Mouse (Mus musculus) heart, postnatal 36 days (tissue): Measurements from ENCODE around the gene Hoxc10. TPM values are rescaled to one million over a fixed set of nuclear protein-coding genes. Genes with fewer than 3 reads are reported as not detected.
A peak's percentile ranks its signal among the peaks of the same experiment; 100 is the strongest.

Experiments
- DNase-seq, 2 experiments: peaks; one replicate each; pipeline ENCODE4 v3.0.0; 2021 to 2022
- intact Hi-C: fragments of 180-260 bp; cut with DNase I; formaldehyde crosslinking; loops from one replicate; pipeline ENCODE4 v1.15.1; 2025
- total RNA-seq, 2 experiments: library from RNA; stranded (reverse); gene quantifications; 2 replicates each; pipeline ENCODE4 v1.2.3; 2021

Hoxc10 gene
- total RNA-seq, 2 experiments from 2014 or later = not detected

GRCm38 (mm10) chr15:102981379-102982288, 15.0 kb downstream of the Hoxc10 start:
- no peak for DNase-seq
- intact Hi-C loops = no loop called here

- DNase-seq = no peak
- intact Hi-C loops = no loop called here
These were observed 17.1 kb downstream of the Hoxc10 start for GRCm38 (mm10) chr15:102983716-102984115.

- intact Hi-C loops = no loop called here
- no peak for DNase-seq
These were observed 17.9 kb downstream of the Hoxc10 start for GRCm38 (mm10) chr15:102984521-102984920.

- DNase-seq = no peak
- intact Hi-C loops = loop anchor here (5.0 kb wide), 2 partner anchors 223 to 332 kb away; no protein-coding TSS in a partner anchor
These were observed 18.3 kb downstream of the Hoxc10 start for GRCm38 (mm10) chr15:102984925-102985324.

- peak; percentile 92 to 96 for DNase-seq
- intact Hi-C loops = loop anchor here (1.0 to 5.0 kb wide), 4 partner anchors 144 to 330 kb away; no protein-coding TSS in a partner anchor
These were observed 20.7 kb downstream of the Hoxc10 start for GRCm38 (mm10) chr15:102987124-102987833.

GRCm38 (mm10) chr15:102988078-102988477, 21.5 kb downstream of the Hoxc10 start:
- no peak for DNase-seq
- intact Hi-C loops = loop anchor here (5.0 kb wide), 2 partner anchors 226 to 329 kb away; no protein-coding TSS in a partner anchor

GRCm38 (mm10) chr15:102990461-102991397, 24.1 kb downstream of the Hoxc10 start, which contains the start of gene Hoxc8:
TSS of gene Hoxc8 (plus strand) at chr15:102990607.
- DNase-seq = no peak
- intact Hi-C loops = no loop called here

- intact Hi-C loops = no loop called here
- DNase-seq = no peak
These were observed 25.2 kb downstream of the Hoxc10 start for GRCm38 (mm10) chr15:102991782-102992181.

- DNase-seq = no peak
- intact Hi-C loops = no loop called here
These were observed 25.6 kb downstream of the Hoxc10 start for GRCm38 (mm10) chr15:102992206-102992605.

GRCm38 (mm10) chr15:102992863-102993262, 26.3 kb downstream of the Hoxc10 start:
- no peak for DNase-seq

GRCm38 (mm10) chr15:102996548-102996947, 30.0 kb downstream of the Hoxc10 start:
- intact Hi-C loops = no loop called here
- no peak for DNase-seq

More at GRCm38 (mm10) chr15:102992863-102993262, 26.3 kb downstream of the Hoxc10 start:
- intact Hi-C loops = no loop called here

- intact Hi-C loops = no loop called here
- no peak for DNase-seq
These were observed 30.8 kb downstream of the Hoxc10 start for GRCm38 (mm10) chr15:102997431-102997830.

GRCm38 (mm10) chr15:102997939-102998355, 31.4 kb downstream of the Hoxc10 start, which contains the start of gene Hoxc6:
TSS of gene Hoxc6 (plus strand) at chr15:102998257.
- no peak for DNase-seq
- intact Hi-C loops = no loop called here

- no peak for DNase-seq
- intact Hi-C loops = no loop called here
These were observed 32.1 kb downstream of the Hoxc10 start for GRCm38 (mm10) chr15:102998608-102999182.

GRCm38 (mm10) chr15:102999183-102999831, 32.7 kb downstream of the Hoxc10 start:
- intact Hi-C loops = no loop called here
- DNase-seq = peak; percentile 56 to 67

- no peak for DNase-seq
- intact Hi-C loops = no loop called here
These were observed 33.4 kb downstream of the Hoxc10 start for GRCm38 (mm10) chr15:102999955-103000354.

GRCm38 (mm10) chr15:103000501-103000901, 33.9 kb downstream of the Hoxc10 start:
- intact Hi-C loops = no loop called here
- DNase-seq = no peak

GRCm38 (mm10) chr15:103001370-103001769, 34.8 kb downstream of the Hoxc10 start:
- DNase-seq = no peak
- intact Hi-C loops = no loop called here

- DNase-seq = no peak
- intact Hi-C loops = no loop called here
These were observed 35.6 kb downstream of the Hoxc10 start for GRCm38 (mm10) chr15:103002156-103002555.
